Mouse (Mus musculus) right cerebral cortex, postnatal 10 days (tissue): ENCODE measurements around the gene Hoxa4.
A peak's percentile ranks its signal among the peaks of the same experiment; 100 is the strongest.

Source experiments
- DNase-seq, 2 experiments: peaks; one replicate each; pipeline ENCODE4 v3.0.0; 2021; ENCODE audit warnings: low spot score in 2 of 2

Gene Hoxa4

GRCm38 (mm10) chr6:52203371-52204049 lies 12.0 kb upstream of the Hoxa4 start:
- no peak for DNase-seq

- no peak for DNase-seq
Measured at GRCm38 (mm10) chr6:52203121-52203370, 11.5 kb upstream of the Hoxa4 start.

GRCm38 (mm10) chr6:52202362-52203120 lies 11.0 kb upstream of the Hoxa4 start:
- no peak for DNase-seq

- DNase-seq = no peak
Measured at GRCm38 (mm10) chr6:52201269-52201668, 9.7 kb upstream of the Hoxa4 start.

GRCm38 (mm10) chr6:52200751-52201250 lies 9.2 kb upstream of the Hoxa4 start:
- DNase-seq = no peak

GRCm38 (mm10) chr6:52200073-52200750 lies 8.7 kb upstream of the Hoxa4 start:
- DNase-seq = no peak

GRCm38 (mm10) chr6:52197271-52197670 lies 5.7 kb upstream of the Hoxa4 start:
- DNase-seq = no peak

GRCm38 (mm10) chr6:52196811-52197210 lies 5.3 kb upstream of the Hoxa4 start:
- DNase-seq = no peak

GRCm38 (mm10) chr6:52194690-52195089 lies 3.1 kb upstream of the Hoxa4 start:
- no peak for DNase-seq

GRCm38 (mm10) chr6:52191860-52192550 lies 452 bp upstream of the Hoxa4 start:
- DNase-seq = peak in 1 of 2 experiments; percentile 59

- DNase-seq = no peak
Measured at GRCm38 (mm10) chr6:52190410-52190809, 1.1 kb downstream of the Hoxa4 start.

- DNase-seq = no peak
Measured at GRCm38 (mm10) chr6:52189909-52190308, 1.6 kb downstream of the Hoxa4 start.

GRCm38 (mm10) chr6:52189172-52189591 lies 2.4 kb downstream of the Hoxa4 start:
- DNase-seq = no peak

GRCm38 (mm10) chr6:52186500-52186899 lies 5.1 kb downstream of the Hoxa4 start:
- DNase-seq = no peak

GRCm38 (mm10) chr6:52185834-52186233 lies 5.7 kb downstream of the Hoxa4 start:
- no peak for DNase-seq

- DNase-seq = no peak
Measured at GRCm38 (mm10) chr6:52185222-52185621, 6.3 kb downstream of the Hoxa4 start.

GRCm38 (mm10) chr6:52184668-52185067 lies 6.9 kb downstream of the Hoxa4 start:
- DNase-seq = no peak

- DNase-seq = no peak
Measured at GRCm38 (mm10) chr6:52183311-52184080, 8.1 kb downstream of the Hoxa4 start.

- no peak for DNase-seq
Measured at GRCm38 (mm10) chr6:52182793-52183192, 8.8 kb downstream of the Hoxa4 start.

- DNase-seq = no peak
Measured at GRCm38 (mm10) chr6:52182030-52182429, 9.5 kb downstream of the Hoxa4 start.

- DNase-seq = no peak
Measured at GRCm38 (mm10) chr6:52180726-52181125, 10.8 kb downstream of the Hoxa4 start.
